Mouse (Mus musculus) urinary bladder, postnatal 25 days (tissue): ENCODE results near the gene Tmeff1.

Source experiments
- DNase-seq: peaks from one replicate; pipeline ENCODE4 v3.0.0; 2022; ENCODE audit warnings: low spot score

The Tmeff1 gene

GRCm38 (mm10) chr4:48576361-48576760 is 8.6 kb upstream of the Tmeff1 start:
- no peak for DNase-seq

- no peak for DNase-seq
These were observed 7.1 kb upstream of the Tmeff1 start for GRCm38 (mm10) chr4:48577831-48578230.

GRCm38 (mm10) chr4:48578399-48578798 is 6.6 kb upstream of the Tmeff1 start:
- no peak for DNase-seq

- DNase-seq, result no peak
These were observed 5.4 kb upstream of the Tmeff1 start for GRCm38 (mm10) chr4:48579475-48580110.

GRCm38 (mm10) chr4:48581201-48581600 is 3.8 kb upstream of the Tmeff1 start:
- no peak for DNase-seq

- no peak for DNase-seq
These were observed 3.0 kb upstream of the Tmeff1 start for GRCm38 (mm10) chr4:48581993-48582392.

- no peak for DNase-seq
These were observed 2.0 kb upstream of the Tmeff1 start for GRCm38 (mm10) chr4:48582941-48583340.

- DNase-seq, result peak; percentile 38
These were observed 496 bp downstream of the Tmeff1 start for GRCm38 (mm10) chr4:48585241-48586098.

- DNase-seq, result peak; percentile 18
These were observed 1.3 kb downstream of the Tmeff1 start for GRCm38 (mm10) chr4:48586099-48586821.

- DNase-seq, result no peak
These were observed 2.6 kb downstream of the Tmeff1 start for GRCm38 (mm10) chr4:48587526-48587925.

GRCm38 (mm10) chr4:48588576-48588975 is 3.6 kb downstream of the Tmeff1 start:
- no peak for DNase-seq

GRCm38 (mm10) chr4:48590862-48591261 is 5.9 kb downstream of the Tmeff1 start:
- DNase-seq, result no peak

- no peak for DNase-seq
These were observed 6.4 kb downstream of the Tmeff1 start for GRCm38 (mm10) chr4:48591390-48591789.

GRCm38 (mm10) chr4:48592328-48592727 is 7.4 kb downstream of the Tmeff1 start:
- DNase-seq, result no peak

GRCm38 (mm10) chr4:48592844-48593243 is 7.9 kb downstream of the Tmeff1 start:
- DNase-seq, result no peak

- no peak for DNase-seq
These were observed 11.1 kb downstream of the Tmeff1 start for GRCm38 (mm10) chr4:48596111-48596510.

- DNase-seq, result no peak
These were observed 20.7 kb downstream of the Tmeff1 start for GRCm38 (mm10) chr4:48605650-48606049.

GRCm38 (mm10) chr4:48609485-48609884 is 24.5 kb downstream of the Tmeff1 start:
- no peak for DNase-seq

GRCm38 (mm10) chr4:48610251-48610650 is 25.3 kb downstream of the Tmeff1 start:
- no peak for DNase-seq

- no peak for DNase-seq
These were observed 30.5 kb downstream of the Tmeff1 start for GRCm38 (mm10) chr4:48615483-48615882.

- no peak for DNase-seq
These were observed 32.2 kb downstream of the Tmeff1 start for GRCm38 (mm10) chr4:48617201-48617600.

GRCm38 (mm10) chr4:48620121-48620520 is 35.1 kb downstream of the Tmeff1 start:
- DNase-seq, result no peak

GRCm38 (mm10) chr4:48622246-48622645 is 37.3 kb downstream of the Tmeff1 start:
- DNase-seq, result no peak
